Mouse (Mus musculus): ENCODE measurements around the gene Srrm1. TPM values are rescaled to one million over a fixed set of nuclear protein-coding genes. Genes with fewer than 3 reads are reported as not detected.
"Not testable (repeated sequence)": the region's sequence is repeated elsewhere in the genome, so short reads cannot be mapped to it uniquely, and the experiment has no call there.

The Srrm1 gene
- total RNA-seq, 4 experiments from 2014 or later = 134 to 168 (median 160) TPM

DNA sequence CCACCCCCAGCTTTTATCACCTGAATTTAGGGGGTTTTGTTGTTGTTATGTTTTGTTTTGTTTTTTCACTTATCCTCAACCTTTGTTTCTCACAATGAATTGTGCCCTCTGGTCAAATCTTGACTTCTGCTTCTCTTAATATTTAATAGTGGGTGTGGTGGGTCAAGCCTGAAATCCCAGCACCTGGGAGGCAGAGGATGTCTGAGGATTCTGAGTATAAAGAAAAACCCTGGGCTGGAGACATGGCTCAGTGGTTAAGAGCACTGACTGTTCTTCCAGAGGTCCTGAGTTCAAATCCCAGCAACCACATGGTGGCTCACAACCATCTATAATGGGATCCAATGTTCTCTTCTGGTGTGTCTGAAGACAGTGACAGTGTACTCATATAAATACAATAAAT, 1.6 kb upstream of the Srrm1 start:
- not testable (repeated sequence) for DNase-seq (ENCODE audit: low spot score in 2 of 2)

DNA sequence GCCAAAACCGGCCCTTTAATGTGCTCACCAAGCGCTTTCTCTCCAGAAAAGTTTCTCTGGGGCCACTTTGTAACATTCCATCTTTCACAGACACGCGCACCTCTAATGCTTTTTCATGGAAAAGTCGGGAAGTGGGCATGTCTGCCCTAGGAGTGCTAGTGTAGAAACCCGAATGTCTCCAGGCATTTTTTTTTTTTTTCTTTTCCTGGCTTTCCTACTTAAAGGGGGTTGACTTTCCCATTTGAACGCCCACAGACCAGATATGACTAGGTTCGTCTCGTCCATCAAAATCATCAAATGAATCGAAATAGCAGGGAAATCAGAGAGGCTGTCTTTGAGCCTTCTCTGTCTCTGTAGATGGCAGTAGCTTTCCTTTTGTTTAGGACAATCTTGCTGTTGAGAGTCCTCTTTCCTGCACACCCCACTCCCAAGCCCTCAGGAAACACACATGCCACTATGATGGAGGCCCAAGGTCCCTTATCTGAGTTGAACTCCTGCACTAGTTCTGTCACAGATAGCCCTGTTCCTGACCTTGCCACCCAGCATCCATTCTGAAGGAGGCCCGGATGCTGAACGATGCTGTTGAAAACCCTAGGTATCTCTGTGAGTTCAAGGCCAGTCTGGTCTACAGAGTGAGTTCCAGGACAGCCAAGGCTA, 801 bp upstream of the Srrm1 start:
- DNase-seq (ENCODE audit: low spot score in 2 of 2) = no peak

DNA sequence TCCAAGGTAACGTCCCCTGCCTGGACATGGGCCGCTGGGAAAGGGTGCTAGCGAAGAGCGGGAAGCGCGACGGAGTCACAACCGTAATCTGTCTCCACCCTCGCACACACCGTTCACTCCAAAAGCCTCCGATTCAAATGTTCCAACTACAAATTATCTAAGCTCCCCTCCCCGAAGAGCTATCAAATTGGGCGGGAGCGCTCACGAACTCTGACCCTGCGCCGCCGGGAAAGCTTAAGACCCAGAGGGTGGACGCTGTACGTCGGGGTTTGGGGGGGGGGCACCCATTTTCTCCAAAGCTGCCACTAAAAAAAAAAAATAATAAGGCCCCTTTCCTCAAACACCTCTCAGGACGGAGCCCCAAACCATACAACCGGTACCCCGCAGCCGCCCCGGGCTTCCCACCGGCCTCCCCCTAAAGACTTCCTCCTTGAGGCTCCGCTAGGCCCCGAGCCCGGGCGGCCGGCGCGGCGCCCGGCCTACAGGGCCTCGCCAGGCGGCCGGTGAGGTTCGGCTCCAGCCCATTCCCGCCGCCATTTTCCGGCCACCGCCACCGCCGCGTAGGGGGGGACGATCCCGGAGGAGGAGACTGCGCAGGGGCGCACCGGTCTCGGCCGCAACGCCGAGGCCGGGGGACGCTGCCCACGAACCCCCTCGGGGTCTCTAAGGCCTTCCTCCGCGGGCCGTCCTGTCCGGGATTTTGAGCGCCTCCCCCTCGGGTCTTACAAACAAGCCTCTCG, 625 bp downstream of the Srrm1 start:
- DNase-seq (ENCODE audit: low spot score in 2 of 2) = no peak

DNA sequence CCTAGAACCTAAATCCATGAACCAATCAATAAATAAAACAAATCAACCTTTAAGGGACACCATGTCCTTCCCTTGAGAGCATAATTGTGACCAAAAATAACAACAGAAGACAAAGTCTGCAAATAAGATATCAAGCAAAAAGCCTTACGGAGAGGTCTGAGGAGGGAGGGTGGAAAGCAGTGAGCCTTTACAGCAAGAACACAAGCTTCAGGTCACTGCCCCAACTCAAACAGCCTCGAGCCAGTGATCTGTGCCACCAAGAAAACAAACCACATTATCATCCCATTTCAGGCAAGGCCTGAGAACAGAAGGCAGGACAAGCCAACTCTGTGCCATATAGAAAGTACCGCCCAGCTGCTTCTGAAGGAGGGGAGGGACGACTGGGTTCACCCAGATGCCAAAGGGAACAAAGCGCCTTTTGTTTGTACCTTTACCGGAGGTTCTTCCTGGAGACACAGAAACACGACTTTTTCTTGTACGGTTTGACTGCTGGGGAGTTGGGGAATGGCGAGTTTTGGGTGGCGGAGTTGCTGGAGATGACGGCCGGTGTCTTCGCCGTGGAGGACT, 15.7 kb downstream of the Srrm1 start:
- no peak for DNase-seq (ENCODE audit: low spot score in 2 of 2)

DNA sequence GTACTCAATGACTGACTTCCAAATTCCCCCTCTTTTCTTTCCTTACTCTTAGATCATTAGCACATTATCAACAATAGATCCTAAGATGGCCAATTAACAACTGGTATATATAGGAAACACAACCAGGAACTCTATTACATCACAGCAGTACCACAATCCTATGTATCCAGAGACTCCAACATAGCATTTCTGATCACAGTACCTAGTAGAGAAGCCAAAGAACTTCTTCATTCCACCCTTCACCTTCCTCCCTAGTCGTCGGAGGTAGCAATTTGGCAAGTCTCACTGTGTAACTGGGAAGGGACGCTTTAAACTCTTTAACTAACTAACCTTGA, 17.1 kb downstream of the Srrm1 start:
- DNase-seq (ENCODE audit: low spot score in 2 of 2) = no peak

DNA sequence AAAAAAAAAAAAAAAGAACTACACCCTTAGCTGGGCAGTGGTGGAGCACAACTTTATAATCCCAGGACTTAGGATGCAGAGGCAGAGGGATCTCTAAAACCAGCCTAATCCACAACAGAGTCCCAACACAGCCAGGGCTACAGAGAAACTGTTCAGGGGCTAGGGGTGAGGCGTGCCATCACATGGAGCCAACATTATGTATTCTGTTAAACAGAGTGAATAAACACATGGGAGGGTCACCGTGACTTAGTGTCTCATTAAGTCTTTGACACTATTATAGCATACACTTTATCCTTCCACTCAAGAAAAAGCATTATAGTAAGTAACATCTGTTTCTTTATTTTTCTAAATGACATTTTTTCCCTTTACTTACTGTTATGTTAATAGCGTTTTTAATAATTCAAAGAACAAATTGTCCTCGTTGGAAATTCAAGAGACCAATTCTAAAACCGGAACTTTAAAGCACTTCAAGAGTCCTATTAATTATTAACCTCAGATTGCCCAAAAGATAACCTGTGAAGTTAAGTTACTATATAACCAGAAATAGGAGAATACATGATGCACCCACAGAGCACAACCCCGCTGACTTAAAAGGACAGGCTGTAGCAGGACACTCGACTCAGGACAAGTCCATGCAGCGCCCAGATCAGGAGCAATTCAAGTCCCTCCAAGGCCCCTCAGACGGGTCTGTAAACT, 17.6 kb downstream of the Srrm1 start:
- DNase-seq (ENCODE audit: low spot score in 2 of 2) = no peak

DNA sequence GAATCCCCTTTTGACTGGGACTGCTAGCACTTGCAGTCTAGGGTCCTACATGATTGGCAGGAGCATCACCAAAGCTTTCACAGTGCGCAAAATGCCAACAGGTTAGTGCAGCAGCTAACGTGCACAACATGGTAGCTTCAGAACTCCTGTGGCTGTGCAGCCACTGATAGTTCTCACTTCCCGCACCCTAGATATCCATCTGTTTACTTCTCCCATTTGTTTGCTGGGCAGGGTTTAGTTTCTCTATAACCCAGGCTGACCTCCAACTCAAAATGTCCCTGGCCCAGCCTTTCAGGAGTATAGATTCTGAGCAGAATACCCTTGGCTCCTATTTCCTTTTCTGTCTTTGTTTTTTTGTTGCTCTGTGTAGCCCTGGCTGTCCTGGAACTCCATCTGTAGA, 26.7 kb downstream of the Srrm1 start:
- DNase-seq (ENCODE audit: low spot score in 2 of 2) = no peak

DNA sequence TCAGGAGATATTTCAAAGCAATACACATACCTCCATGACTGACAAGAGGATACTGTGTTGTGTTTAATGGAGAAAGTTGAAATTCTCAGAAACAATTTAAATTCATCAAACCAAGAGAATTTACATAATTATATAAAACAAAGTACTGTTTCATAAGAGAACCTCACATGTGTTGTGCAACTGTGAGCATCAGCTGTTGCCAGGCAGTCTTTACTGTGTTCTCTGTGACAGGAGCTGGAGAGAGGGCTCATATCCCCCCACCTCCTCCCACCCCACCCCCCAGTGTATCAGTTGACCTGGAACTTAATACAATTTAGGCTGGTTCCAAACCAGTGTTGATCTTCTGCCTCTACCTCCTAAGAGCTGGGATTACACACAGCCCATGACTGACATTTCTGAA, 27.1 kb downstream of the Srrm1 start:
- DNase-seq (ENCODE audit: low spot score in 2 of 2) = no peak

DNA sequence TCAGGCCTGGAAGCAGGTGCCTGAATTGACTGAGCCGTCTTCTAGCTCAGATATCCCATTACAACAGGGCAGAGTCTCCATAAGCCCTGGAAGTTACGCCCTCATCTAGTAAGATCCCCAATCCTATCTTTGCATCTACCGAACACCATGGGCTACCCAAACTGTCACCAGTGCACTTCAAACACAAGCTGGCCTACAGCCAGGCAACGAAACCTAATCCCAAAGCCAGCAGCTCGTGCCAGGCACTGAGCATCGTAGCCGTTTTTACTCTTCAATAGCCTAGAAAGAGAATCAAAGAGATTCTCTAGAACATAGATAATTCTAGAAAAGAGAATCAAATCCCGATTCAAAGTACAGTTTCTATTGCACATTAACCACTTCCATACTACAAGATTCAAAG, 30.1 kb downstream of the Srrm1 start:
- DNase-seq (ENCODE audit: low spot score in 2 of 2) = no peak

DNA sequence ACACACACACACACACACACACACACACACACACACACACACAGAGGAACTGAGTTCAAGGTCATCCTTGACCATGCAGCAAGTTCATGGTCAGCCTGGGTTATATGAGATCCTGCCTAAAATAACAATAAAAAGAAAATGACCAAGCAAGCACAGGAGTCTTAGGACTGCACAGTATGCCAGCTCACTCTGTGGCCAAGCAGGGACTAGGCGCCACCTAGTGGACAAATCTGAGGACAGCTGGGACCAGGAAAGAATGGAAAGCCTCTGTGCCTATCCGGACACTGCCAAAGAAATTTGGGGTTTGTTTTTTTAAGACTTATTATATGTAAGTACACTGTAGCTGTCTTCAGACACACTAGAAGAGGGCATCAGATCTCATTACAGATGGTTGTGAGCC, 35.2 kb downstream of the Srrm1 start:
- DNase-seq (ENCODE audit: low spot score in 2 of 2) = peak; percentile 35 to 68

DNA sequence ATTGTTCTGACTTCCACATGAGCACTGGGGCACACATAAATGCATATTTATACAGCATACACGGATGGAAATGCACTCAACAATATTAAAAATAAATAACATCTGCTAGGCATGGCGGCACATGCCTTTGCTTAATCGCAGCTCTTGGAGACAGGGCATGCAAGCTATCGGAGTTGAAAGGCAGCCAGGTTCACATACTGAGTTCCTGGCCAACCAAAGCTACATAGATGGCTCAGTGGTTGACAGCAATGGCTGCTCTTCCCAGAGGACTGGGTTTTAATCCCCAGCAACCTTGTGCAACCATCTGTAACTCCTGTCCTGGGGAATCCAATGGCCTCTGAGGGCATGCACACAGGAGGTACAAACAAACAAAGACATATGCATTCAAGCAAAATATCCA, 35.6 kb downstream of the Srrm1 start:
- DNase-seq (ENCODE audit: low spot score in 2 of 2) = no peak

DNA sequence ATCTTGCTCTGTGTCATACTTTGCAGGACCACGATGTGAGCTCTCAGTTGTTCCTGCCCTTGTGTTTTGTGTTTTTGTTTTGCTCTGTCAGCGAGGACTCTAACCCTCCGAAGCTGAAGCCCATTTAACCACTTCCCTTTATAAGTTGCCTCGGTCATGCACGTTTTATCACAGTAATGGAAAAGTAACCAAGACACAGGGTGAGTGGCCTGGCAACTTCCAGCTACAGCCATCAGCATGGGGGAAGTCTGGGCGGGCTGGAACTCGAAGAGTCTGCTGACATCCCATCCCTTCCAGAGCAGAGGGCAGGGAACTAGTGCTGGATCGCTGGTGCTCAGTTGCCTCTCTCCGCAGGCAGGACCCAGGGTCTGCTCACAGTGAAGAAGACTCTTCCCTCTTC, 37.8 kb downstream of the Srrm1 start:
- no peak for DNase-seq (ENCODE audit: low spot score in 2 of 2)

DNA sequence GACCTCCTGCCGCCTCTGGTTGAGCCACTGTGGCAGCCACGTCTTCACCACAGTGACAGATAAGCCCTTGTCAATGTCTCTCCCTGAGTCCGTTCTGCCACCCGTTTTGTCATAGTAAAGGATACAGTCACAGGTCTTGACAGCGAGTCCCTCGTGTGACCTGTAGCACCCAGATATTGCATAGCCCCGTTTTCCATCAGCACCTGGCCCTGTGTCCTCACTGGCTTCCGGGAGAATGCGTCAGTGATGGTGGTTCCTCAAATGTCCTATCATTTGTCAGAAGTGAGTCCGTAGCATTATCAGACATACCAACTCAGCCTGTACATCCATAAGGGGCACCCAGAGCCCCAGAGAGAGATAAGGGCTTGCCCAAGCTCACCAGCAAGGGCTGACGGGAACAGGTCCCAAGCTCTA, 38.7 kb downstream of the Srrm1 start:
- no peak for DNase-seq (ENCODE audit: low spot score in 2 of 2)

DNA sequence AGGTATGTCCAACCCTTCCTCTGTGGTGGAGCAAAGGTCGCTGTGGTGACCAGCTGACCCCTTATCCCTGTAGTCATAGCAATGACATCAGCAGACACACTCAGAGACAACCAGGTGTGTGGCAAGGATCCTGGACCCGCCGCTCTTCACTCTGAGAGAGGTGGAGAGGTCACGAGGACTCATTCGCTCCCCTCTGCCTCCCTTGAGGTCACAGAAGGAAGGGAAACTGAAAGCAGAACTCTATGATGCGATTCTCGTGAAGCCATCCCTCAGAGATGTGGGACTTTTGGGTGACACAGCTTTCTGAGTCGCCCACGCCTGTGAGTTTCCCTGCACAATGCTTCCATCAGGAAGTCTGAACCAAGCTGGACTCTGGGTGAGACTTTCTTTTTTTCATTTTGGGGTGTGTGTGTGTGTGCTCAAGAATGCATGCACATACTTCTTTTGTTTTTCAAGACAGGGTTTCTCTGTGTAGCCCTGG, 39.3 kb downstream of the Srrm1 start:
- DNase-seq (ENCODE audit: low spot score in 2 of 2) = no peak

DNA sequence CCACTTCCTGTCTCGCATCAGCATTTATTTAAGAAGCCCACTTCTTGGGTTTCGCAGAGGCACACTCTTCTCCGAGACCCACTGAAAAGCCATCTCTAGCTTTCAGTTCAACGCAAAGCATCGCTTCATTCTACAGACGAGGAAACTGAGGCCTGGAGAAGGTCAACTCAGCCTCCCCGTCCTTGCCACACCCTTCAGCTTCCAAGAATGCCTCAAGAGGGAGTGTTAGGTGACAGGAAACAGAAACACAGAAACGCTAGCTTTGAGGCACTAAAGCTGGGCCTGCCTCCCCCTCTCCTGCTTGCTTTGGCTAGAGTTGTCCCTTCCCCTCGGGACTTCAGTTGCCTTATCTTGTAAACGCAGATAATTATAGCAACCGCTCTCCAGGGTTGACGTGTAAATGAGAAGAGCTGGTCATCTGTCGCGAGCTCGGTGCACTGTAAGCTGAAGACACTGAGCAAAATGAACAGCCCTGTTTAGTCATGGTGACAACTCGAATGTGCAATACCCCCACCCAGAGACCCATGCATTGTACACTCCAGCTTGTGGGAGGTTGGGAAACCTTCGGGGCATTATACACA, 39.9 kb downstream of the Srrm1 start:
- DNase-seq (ENCODE audit: low spot score in 2 of 2) = no peak

DNA sequence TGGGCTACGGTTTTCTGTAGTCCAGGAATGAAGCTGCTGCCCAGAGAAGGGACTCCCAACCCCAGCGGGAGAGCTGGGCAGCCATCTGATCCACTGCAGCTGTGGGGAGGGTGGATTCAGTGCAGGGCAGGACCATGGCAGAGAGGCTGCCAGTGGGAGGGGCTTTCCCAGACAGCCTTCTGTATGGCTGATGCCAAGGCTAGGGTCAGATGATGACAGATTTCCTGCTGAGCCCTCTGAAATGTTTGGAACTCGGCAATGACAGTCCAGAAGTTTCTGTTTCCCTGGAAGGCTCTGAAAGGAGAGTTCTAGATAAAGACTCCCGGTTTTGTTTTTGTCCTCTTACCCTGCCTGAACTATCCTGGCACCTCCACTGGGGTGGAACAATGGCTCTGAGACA, 40.4 kb downstream of the Srrm1 start:
- peak in 1 of 2 experiments; percentile 41 for DNase-seq (ENCODE audit: low spot score in 2 of 2)

DNA sequence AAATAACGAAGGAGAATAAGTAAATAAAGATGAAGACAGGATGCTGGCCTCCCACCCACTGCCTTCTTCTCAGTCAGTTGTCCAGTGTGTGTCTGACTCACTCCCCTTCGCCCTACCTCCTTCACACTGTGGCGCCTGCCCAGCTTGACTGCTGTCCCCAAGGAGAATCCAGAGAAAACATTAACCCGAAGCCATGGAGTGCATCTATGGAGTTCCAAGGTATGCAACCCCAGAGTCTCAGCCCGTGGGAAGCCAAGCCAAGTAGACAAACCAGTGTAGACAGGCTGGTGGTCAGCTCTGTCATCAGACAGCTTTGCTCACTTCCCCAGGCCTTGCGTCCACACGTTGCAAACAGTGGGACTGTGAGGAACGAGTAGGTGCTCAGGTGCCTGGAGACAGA, 42.8 kb downstream of the Srrm1 start:
- no peak for DNase-seq (ENCODE audit: low spot score in 2 of 2)

DNA sequence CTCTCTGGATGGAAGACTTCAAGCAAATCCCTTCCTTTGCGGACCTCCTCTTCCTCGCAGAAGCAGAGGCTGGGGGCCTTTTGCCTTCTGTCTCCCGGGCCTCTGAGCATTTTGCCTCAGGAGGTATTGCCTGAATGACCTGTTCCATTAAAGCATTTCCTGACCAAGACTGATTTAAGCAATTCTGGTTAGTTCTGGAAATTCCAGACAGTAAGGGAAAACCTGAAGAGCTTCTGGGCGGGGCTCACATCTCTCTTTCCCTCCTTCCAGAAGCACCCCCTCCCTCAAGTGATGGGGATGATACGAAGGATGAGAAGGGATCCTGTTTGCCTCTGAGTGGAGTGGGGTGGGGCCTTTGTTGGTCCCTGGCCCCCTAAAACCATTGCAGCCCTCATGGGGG, 43.4 kb downstream of the Srrm1 start:
- no peak for DNase-seq (ENCODE audit: low spot score in 2 of 2)

DNA sequence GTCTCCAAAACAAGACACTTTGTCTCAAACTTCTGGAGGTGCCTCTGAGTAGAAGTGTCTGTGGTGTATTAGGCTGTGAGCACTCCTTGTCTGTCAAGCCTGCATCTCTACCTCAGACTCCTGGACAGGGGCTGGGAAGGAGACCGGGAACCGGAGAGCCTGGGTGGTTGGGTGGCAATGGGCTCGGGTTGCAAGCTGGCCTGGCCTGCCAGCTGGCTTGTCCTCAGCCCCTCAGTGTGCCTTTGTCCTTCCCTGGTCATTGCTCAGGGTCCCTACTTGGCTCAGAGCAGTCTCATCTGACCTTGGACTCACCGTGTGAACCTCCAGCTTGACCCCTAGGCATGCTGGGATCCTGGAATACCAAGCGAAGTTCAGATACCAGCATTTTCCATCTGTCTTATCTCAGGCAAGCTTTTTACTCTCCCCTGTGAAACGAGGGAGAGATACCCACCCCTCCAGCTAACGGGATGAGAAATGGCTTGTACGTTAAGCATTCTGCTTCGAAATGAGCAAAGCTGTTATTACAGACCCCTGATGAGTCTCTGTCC, 43.9 kb downstream of the Srrm1 start:
- DNase-seq (ENCODE audit: low spot score in 2 of 2) = no peak

DNA sequence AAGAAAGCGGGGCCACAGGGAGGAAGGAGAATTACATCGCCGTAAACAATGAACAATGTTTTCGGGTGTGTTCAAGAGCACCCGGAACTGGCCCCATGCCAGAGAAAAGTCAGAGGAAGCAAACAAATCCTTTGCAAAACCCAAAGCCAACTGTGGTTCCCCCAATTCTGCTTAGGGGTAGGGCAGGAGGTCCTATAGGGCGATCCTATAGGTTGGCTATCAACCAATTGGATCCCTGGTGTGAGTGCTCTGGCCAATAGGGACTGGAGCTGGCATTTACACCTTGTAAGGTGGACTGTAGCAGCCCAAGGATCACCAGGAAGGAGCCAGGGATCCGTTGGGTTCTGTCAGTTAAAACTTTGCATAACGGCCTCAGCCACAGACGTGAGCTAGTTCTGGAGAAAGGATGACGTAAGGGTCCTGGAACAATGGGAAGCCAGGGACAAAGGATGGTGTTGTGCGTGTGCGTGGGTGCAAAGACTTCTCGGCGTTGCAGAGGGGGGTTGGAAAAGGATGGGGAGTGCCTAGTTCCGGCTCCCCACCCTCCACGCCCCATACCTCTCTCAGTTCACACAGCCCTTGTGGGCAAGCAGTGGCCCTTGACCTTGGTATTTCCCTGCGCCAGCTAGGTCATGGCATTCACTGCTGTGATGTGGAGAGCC, 46.0 kb downstream of the Srrm1 start:
- DNase-seq (ENCODE audit: low spot score in 2 of 2) = peak in 1 of 2 experiments; percentile 25

DNA sequence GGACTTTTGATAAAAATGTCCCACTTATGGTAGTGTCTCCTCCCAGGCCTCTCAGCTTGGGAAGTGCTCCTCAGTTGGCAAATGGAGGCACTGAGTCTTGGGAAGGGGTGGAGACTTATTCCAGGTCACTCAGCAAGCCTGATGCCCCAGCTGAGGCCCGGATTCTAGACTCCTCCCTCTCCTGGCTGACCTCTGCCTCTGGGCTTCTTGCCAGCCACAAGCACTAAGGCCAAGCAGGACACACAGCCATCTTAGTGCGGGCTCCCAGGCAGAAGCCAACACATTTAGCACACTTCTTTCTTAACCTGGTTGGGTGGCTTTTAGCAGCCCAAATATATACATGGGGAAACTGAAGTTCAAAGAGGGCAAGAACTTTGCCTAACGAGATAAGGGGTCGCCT, 46.6 kb downstream of the Srrm1 start:
- peak in 1 of 2 experiments; percentile 38 for DNase-seq (ENCODE audit: low spot score in 2 of 2)
